Mouse (Mus musculus): ENCODE measurements around the gene Tmem141. TPM values are rescaled to one million over a fixed set of nuclear protein-coding genes. Genes with fewer than 3 reads are reported as not detected.

Gene Tmem141
- total RNA-seq, 1 experiment from 2014 or later: 36.9 TPM

- DNase-seq: peak; percentile 90
These were observed 13.8 kb downstream of the Tmem141 start, which contains the start of gene Rabl6 for GRCm38 (mm10) chr2:25607761-25608622. Gene Rabl6 (minus strand): TSS chr2:25608521.

GRCm38 (mm10) chr2:25602526-25602925 is 19.3 kb downstream of the Tmem141 start:
- DNase-seq: no peak

- no peak for DNase-seq
These were observed 21.8 kb downstream of the Tmem141 start for GRCm38 (mm10) chr2:25600037-25600436.

DNA sequence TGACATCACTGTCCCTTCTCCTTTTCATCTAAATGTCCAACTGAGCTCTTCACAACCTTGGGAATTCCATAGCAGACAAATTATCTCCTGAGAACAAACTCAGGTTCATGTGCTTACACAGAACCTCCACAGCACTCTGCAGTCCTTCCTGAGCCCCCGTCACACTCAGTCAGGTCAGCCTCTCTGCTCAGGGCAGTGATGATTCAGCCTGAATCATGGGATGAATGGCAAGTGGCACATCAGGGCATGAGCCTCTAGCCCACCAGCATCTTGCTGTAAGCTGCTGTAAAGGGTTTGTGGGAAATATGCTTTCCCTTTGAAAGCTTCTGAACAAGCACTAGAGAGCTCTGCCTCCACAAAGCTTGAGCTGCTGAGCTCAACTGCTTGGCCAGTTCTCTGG is 23.1 kb downstream of the Tmem141 start:
- no peak for DNase-seq

DNA sequence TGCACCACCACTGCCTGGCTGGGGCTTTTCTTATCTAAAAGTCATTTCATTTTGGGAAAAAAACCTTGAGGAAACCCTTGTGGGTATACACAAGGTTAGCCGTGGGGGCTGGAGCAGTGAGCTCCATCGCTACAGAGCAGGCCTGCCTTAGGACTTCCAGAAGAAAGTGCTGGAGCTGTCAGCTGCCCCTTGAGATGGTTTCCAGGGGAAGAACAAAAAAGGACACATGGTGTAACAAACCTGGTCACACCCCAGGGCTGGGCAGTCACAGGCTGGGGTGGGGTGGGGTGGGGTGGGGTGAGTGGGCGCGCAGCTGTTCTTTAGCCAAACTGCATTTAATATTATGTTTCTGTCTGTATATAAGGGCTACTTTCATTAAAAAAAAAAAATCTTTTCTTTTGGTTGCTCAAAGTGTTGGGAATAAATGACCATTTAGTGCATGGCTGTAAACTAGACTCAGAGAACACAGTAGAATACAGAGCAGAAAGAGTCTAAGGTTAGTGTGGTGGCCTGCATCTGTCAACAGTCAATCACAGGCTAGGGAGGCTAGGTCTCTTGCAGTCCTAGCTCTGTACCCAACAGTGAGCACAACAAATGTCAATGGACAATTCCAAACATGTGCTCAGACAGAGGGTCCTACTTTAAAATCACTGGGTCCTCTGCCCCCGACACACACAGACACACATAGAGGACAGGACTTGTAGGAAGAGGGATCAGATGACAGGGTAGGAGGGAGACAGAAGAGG is 24.9 kb downstream of the Tmem141 start:
- no peak for DNase-seq

- DNase-seq: no peak
These were observed 29.9 kb downstream of the Tmem141 start for GRCm38 (mm10) chr2:25591863-25592262.

- no peak for DNase-seq
These were observed 33.4 kb downstream of the Tmem141 start for GRCm38 (mm10) chr2:25588227-25588907.

- DNase-seq: no peak
These were observed 34.5 kb downstream of the Tmem141 start for GRCm38 (mm10) chr2:25587290-25587689.

GRCm38 (mm10) chr2:25585601-25586000 is 36.2 kb downstream of the Tmem141 start:
- DNase-seq: no peak

- DNase-seq: no peak
These were observed 36.9 kb downstream of the Tmem141 start for GRCm38 (mm10) chr2:25584856-25585255.

GRCm38 (mm10) chr2:25584152-25584551 is 37.7 kb downstream of the Tmem141 start:
- DNase-seq: no peak

DNA sequence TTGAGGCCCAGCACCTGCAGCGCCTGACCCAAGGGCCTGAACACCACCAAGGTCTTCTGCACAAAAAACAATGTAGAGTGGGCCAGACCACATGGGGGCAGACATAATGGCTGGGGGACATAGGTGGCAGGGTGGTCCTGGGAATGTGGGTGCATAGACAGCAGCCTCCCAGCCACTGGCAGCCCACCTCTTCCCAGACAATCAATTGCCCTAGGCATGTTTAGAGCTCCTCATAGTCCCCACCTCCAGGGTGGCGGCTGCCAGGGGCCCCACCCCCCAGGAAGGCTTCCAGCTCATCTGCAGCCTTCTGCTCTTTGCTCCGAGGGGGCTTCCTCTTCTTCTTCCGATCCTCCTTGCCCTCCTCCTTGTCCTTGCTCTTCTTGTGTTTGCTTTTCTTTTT is 38.2 kb downstream of the Tmem141 start:
- no peak for DNase-seq

- no peak for DNase-seq
These were observed 38.7 kb downstream of the Tmem141 start for GRCm38 (mm10) chr2:25583120-25583481.

- no peak for DNase-seq
These were observed 39.2 kb downstream of the Tmem141 start for GRCm38 (mm10) chr2:25582466-25583119.

DNA sequence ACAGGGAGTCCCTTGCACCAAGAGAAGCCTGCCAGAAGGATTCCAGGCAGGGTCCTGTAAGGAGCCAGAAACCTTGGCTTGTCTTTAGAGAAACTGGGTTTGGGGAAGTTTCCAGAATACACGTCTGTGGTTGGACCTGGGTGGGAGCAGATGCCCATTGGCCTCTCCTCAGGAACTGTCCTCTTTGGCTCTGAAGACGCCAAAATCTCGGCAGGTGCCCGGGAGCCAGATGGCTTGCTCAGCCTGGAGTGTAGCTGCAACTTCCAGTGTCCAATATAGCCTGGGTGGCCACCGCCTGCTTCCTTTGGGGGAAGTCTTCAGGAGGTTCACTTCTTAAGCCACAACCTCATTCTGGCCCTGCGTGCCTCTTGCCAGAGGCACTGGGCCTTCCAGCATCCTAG is 39.9 kb downstream of the Tmem141 start:
- no peak for DNase-seq

- no peak for DNase-seq
These were observed 40.4 kb downstream of the Tmem141 start, which contains the start of gene Ajm1 for GRCm38 (mm10) chr2:25581294-25581864. Gene Ajm1 (minus strand): TSS chr2:25581757.

GRCm38 (mm10) chr2:25580621-25581101 is 41.1 kb downstream of the Tmem141 start:
- no peak for DNase-seq

- no peak for DNase-seq
These were observed 41.9 kb downstream of the Tmem141 start for GRCm38 (mm10) chr2:25579737-25580460.

GRCm38 (mm10) chr2:25578796-25579736 is 42.7 kb downstream of the Tmem141 start:
- no peak for DNase-seq

Data from adrenal gland, postnatal 25 days (tissue).